Mouse (Mus musculus): ENCODE measurements around the gene Dnase2b. TPM values are rescaled to one million over a fixed set of nuclear protein-coding genes. Genes with fewer than 3 reads are reported as not detected.

Dnase2b gene
- polyA plus RNA-seq, 1 experiment from 2014 or later: not detected

- WGBS: 92% methylated on average over 3 of the region's 3 CpGs
- no peaks in the 10 kb centered on the region for H3K9me3 ChIP-seq (ENCODE audit: control insufficient read depth, low read length)
- H3K36me3 ChIP-seq (ENCODE audit: control insufficient read depth, insufficient read depth, low read length): no peaks in the 10 kb centered on the region
- H3K9ac ChIP-seq (replicated peaks; ENCODE audit: low read depth, low read length): no peak overlapping the region
- no peak overlapping the region for H3K4me3 ChIP-seq (ENCODE audit: low read depth, low read length)
- ATAC-seq (ENCODE audit: low read depth): no peak
- H3K4me1 ChIP-seq (ENCODE audit: control insufficient read depth, insufficient read depth, low read length): no peaks in the 10 kb centered on the region
- H3K27me3 ChIP-seq (ENCODE audit: control insufficient read depth, insufficient read depth, low read length): no peaks in the 10 kb centered on the region
- no peak overlapping the region for H3K27ac ChIP-seq (ENCODE audit: low read depth, low read length)
- H3K4me2 ChIP-seq (ENCODE audit: low read depth, low read length): no peak overlapping the region
Observed at GRCm38 (mm10) chr3:146602531-146602930, 12.9 kb downstream of the Dnase2b start.

- Histone ChIP-seq H3K36me3 (ENCODE audit: control insufficient read depth, insufficient read depth, low read length) (no peaks in the 10 kb centered on the region), H3K27ac (ENCODE audit: low read depth, low read length) (no peak overlapping the region), H3K4me2 (ENCODE audit: low read depth, low read length) (no peak overlapping the region), H3K27me3 (ENCODE audit: control insufficient read depth, insufficient read depth, low read length) (no peaks in the 10 kb centered on the region), H3K4me3 (ENCODE audit: low read depth, low read length) (no peak overlapping the region), H3K9me3 (ENCODE audit: control insufficient read depth, low read length) (no peaks in the 10 kb centered on the region), H3K9ac (replicated peaks; ENCODE audit: low read depth, low read length) (no peak overlapping the region), H3K4me1 (ENCODE audit: control insufficient read depth, insufficient read depth, low read length) (no peaks in the 10 kb centered on the region)
- WGBS: 97% methylated on average over 2 of the region's 2 CpGs
- no peak for ATAC-seq (ENCODE audit: low read depth)
Observed at GRCm38 (mm10) chr3:146601205-146601604, 14.2 kb downstream of the Dnase2b start.

- H3K9me3 ChIP-seq (ENCODE audit: control insufficient read depth, low read length): no peaks in the 10 kb centered on the region
- no peaks in the 10 kb centered on the region for H3K27me3 ChIP-seq (ENCODE audit: control insufficient read depth, insufficient read depth, low read length)
- H3K9ac ChIP-seq (replicated peaks; ENCODE audit: low read depth, low read length): no peak overlapping the region
- no peak overlapping the region for H3K27ac ChIP-seq (ENCODE audit: low read depth, low read length)
- WGBS: 92% methylated on average over 6 of the region's 6 CpGs
- H3K4me3 ChIP-seq (ENCODE audit: low read depth, low read length): no peak overlapping the region
- H3K4me1 ChIP-seq (ENCODE audit: control insufficient read depth, insufficient read depth, low read length): no peaks in the 10 kb centered on the region
- ATAC-seq (ENCODE audit: low read depth): no peak
- H3K4me2 ChIP-seq (ENCODE audit: low read depth, low read length): no peak overlapping the region
- no peaks in the 10 kb centered on the region for H3K36me3 ChIP-seq (ENCODE audit: control insufficient read depth, insufficient read depth, low read length)
Observed at GRCm38 (mm10) chr3:146599198-146599900, 16.0 kb downstream of the Dnase2b start.

GRCm38 (mm10) chr3:146598411-146598810, 17.0 kb downstream of the Dnase2b start:
- Histone ChIP-seq H3K36me3 (ENCODE audit: control insufficient read depth, insufficient read depth, low read length) (no peaks in the 10 kb centered on the region), H3K4me1 (ENCODE audit: control insufficient read depth, insufficient read depth, low read length) (no peaks in the 10 kb centered on the region), H3K4me2 (ENCODE audit: low read depth, low read length) (no peak overlapping the region), H3K9ac (replicated peaks; ENCODE audit: low read depth, low read length) (no peak overlapping the region), H3K27ac (ENCODE audit: low read depth, low read length) (no peak overlapping the region), H3K27me3 (ENCODE audit: control insufficient read depth, insufficient read depth, low read length) (no peaks in the 10 kb centered on the region), H3K9me3 (ENCODE audit: control insufficient read depth, low read length) (no peaks in the 10 kb centered on the region), H3K4me3 (ENCODE audit: low read depth, low read length) (no peak overlapping the region)
- ATAC-seq (ENCODE audit: low read depth): no peak
- whole genome bisulfite sequencing: 90% methylated on average over 6 of the region's 6 CpGs

- no peak overlapping the region for H3K27ac ChIP-seq (ENCODE audit: low read depth, low read length)
- no peaks in the 10 kb centered on the region for H3K9me3 ChIP-seq (ENCODE audit: control insufficient read depth, low read length)
- H3K4me3 ChIP-seq (ENCODE audit: low read depth, low read length): no peak overlapping the region
- ATAC-seq (ENCODE audit: low read depth): no peak
- WGBS: 88% methylated on average over 7 of the region's 7 CpGs
- H3K36me3 ChIP-seq (ENCODE audit: control insufficient read depth, insufficient read depth, low read length): no peaks in the 10 kb centered on the region
- H3K4me1 ChIP-seq (ENCODE audit: control insufficient read depth, insufficient read depth, low read length): no peaks in the 10 kb centered on the region
- H3K27me3 ChIP-seq (ENCODE audit: control insufficient read depth, insufficient read depth, low read length): no peaks in the 10 kb centered on the region
- no peak overlapping the region for H3K4me2 ChIP-seq (ENCODE audit: low read depth, low read length)
- no peak overlapping the region for H3K9ac ChIP-seq (replicated peaks; ENCODE audit: low read depth, low read length)
Observed at GRCm38 (mm10) chr3:146596864-146597263, 18.5 kb downstream of the Dnase2b start.

GRCm38 (mm10) chr3:146596387-146596786, 19.0 kb downstream of the Dnase2b start:
- H3K36me3 ChIP-seq (ENCODE audit: control insufficient read depth, insufficient read depth, low read length): no peaks in the 10 kb centered on the region
- H3K27me3 ChIP-seq (ENCODE audit: control insufficient read depth, insufficient read depth, low read length): no peaks in the 10 kb centered on the region
- H3K4me1 ChIP-seq (ENCODE audit: control insufficient read depth, insufficient read depth, low read length): no peaks in the 10 kb centered on the region
- ATAC-seq (ENCODE audit: low read depth): no peak
- no peaks in the 10 kb centered on the region for H3K9me3 ChIP-seq (ENCODE audit: control insufficient read depth, low read length)
- no peak overlapping the region for H3K4me2 ChIP-seq (ENCODE audit: low read depth, low read length)
- H3K9ac ChIP-seq (replicated peaks; ENCODE audit: low read depth, low read length): no peak overlapping the region
- H3K27ac ChIP-seq (ENCODE audit: low read depth, low read length): no peak overlapping the region
- H3K4me3 ChIP-seq (ENCODE audit: low read depth, low read length): no peak overlapping the region
- 89% methylated on average over 8 of the region's 8 CpGs for WGBS

GRCm38 (mm10) chr3:146595440-146595839, 20.0 kb downstream of the Dnase2b start:
- H3K36me3 ChIP-seq (ENCODE audit: control insufficient read depth, insufficient read depth, low read length): no peaks in the 10 kb centered on the region
- no peak overlapping the region for H3K4me3 ChIP-seq (ENCODE audit: low read depth, low read length)
- no peaks in the 10 kb centered on the region for H3K9me3 ChIP-seq (ENCODE audit: control insufficient read depth, low read length)
- no peaks in the 10 kb centered on the region for H3K27me3 ChIP-seq (ENCODE audit: control insufficient read depth, insufficient read depth, low read length)
- WGBS: 91% methylated on average over 6 of the region's 6 CpGs
- H3K4me2 ChIP-seq (ENCODE audit: low read depth, low read length): no peak overlapping the region
- no peak overlapping the region for H3K27ac ChIP-seq (ENCODE audit: low read depth, low read length)
- no peaks in the 10 kb centered on the region for H3K4me1 ChIP-seq (ENCODE audit: control insufficient read depth, insufficient read depth, low read length)
- no peak overlapping the region for H3K9ac ChIP-seq (replicated peaks; ENCODE audit: low read depth, low read length)
- no peak for ATAC-seq (ENCODE audit: low read depth)

- WGBS: 53% methylated on average over 2 of the region's 2 CpGs
- H3K4me1 ChIP-seq (ENCODE audit: control insufficient read depth, insufficient read depth, low read length): no peaks in the 10 kb centered on the region
- no peak overlapping the region for H3K27ac ChIP-seq (ENCODE audit: low read depth, low read length)
- no peaks in the 10 kb centered on the region for H3K27me3 ChIP-seq (ENCODE audit: control insufficient read depth, insufficient read depth, low read length)
- H3K9ac ChIP-seq (replicated peaks; ENCODE audit: low read depth, low read length): no peak overlapping the region
- H3K9me3 ChIP-seq (ENCODE audit: control insufficient read depth, low read length): no peaks in the 10 kb centered on the region
- no peak overlapping the region for H3K4me3 ChIP-seq (ENCODE audit: low read depth, low read length)
- H3K4me2 ChIP-seq (ENCODE audit: low read depth, low read length): no peak overlapping the region
- no peak for ATAC-seq (ENCODE audit: low read depth)
- H3K36me3 ChIP-seq (ENCODE audit: control insufficient read depth, insufficient read depth, low read length): no peaks in the 10 kb centered on the region
Observed at GRCm38 (mm10) chr3:146591601-146592000, 23.8 kb downstream of the Dnase2b start.

- WGBS: 67% methylated on average over 7 of the region's 7 CpGs
- Histone ChIP-seq H3K9me3 (ENCODE audit: control insufficient read depth, low read length) (no peaks in the 10 kb centered on the region), H3K4me2 (ENCODE audit: low read depth, low read length) (no peak overlapping the region), H3K27me3 (ENCODE audit: control insufficient read depth, insufficient read depth, low read length) (no peaks in the 10 kb centered on the region), H3K4me3 (ENCODE audit: low read depth, low read length) (no peak overlapping the region), H3K36me3 (ENCODE audit: control insufficient read depth, insufficient read depth, low read length) (no peaks in the 10 kb centered on the region), H3K27ac (ENCODE audit: low read depth, low read length) (no peak overlapping the region), H3K4me1 (ENCODE audit: control insufficient read depth, insufficient read depth, low read length) (no peaks in the 10 kb centered on the region), H3K9ac (replicated peaks; ENCODE audit: low read depth, low read length) (no peak overlapping the region)
- ATAC-seq (ENCODE audit: low read depth): no peak
Observed at GRCm38 (mm10) chr3:146591159-146591558, 24.2 kb downstream of the Dnase2b start.
